Mouse (Mus musculus): ENCODE results near the gene Spdye4b. TPM values are rescaled to one million over a fixed set of nuclear protein-coding genes. Genes with fewer than 3 reads are reported as not detected.
"Not testable (repeated sequence)": the region's sequence is repeated elsewhere in the genome, so short reads cannot be mapped to it uniquely, and the experiment has no call there.

Gene Spdye4b
- not detected in 2 replicates for polyA plus RNA-seq (2016; fragmentation: Nextera tagmentation; extraction: Ambion mirVana)

DNA sequence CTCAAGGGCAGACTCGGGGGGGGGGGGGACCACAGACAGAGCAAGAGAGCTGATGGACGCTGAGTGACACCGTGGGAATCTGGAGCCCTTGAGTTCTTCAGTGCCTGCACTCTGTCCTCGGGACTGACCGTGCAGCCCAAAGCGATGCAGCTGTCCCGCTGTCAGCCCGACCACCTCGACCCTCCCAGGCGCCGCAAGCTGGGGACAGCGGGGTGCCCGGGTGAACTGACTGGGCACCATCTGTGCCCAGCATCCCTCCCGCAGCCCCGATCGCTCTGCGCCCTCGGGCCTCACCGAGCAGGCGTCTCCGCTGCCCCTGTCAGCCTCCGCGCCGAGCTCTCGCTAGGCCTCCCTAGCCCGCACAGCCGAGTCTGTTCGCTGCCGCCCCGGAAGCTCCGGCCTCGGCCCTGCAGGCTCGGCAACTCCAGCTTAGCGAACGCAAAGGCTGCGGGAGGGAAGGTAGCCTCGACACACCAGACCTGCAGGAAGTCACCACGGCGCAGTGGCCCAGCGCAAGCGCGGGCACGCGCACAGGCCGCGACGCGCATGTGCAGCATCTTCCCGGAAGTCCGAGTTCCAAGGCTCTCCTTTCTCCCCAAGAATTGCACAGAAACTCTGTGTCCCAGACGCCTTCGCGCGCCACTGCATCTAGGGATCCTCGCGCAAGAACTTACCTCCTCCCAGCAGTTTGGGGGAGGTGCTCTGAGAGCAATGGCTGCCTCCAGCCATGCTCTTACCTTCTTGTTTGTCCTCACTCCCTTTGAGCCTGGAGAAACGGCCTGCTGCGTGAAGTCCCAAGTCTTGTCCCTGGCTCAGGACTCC is at the start of gene Spdye4b, which contains the start of gene Rbak:
Spdye4b (plus strand) TSS at position 763 of the 822 bp plus-strand sequence.
Rbak (minus strand) TSS at position 521 of the 822 bp plus-strand sequence.
- Histone ChIP-seq H3K27me3 (peaks cover 12% of the 10 kb centered on the region; the same call in 1 of the 2 replicates), H3K9ac (replicated peaks) (peak within 1 kb of the TSS; percentile 85), H3K27ac (replicated peaks) (peak within 1 kb of the TSS; percentile 86), H3K4me2 (replicated peaks) (peak within 1 kb of the TSS; percentile 91), H3K36me3 (peaks cover 29% of the 10 kb centered on the region), H3K4me1 (peaks cover 12% of the 10 kb centered on the region), H3K4me3 (peak within 1 kb of the TSS; percentile 84), H3K9me3 (no peaks in the 10 kb centered on the region)
- WGBS: under 1% methylated on average over 58 of the region's 58 CpGs
- ATAC-seq (ENCODE audit: low FRiP score, low read depth): peak; percentile 97

- Histone ChIP-seq H3K4me2 (replicated peaks) (no peak overlapping the region), H3K9me3 (no peaks in the 10 kb centered on the region), H3K9ac (replicated peaks) (no peak overlapping the region), H3K4me1 (no peaks in the 10 kb centered on the region), H3K27ac (replicated peaks) (no peak overlapping the region), H3K4me3 (no peak overlapping the region), H3K36me3 (no peaks in the 10 kb centered on the region), H3K27me3 (no peaks in the 10 kb centered on the region)
- 88% methylated on average over 13 of the region's 13 CpGs for WGBS
- ATAC-seq (ENCODE audit: low FRiP score, low read depth): no peak
Measured at GRCm38 (mm10) chr5:143132935-143133514, 47.8 kb upstream of the Spdye4b start.

DNA sequence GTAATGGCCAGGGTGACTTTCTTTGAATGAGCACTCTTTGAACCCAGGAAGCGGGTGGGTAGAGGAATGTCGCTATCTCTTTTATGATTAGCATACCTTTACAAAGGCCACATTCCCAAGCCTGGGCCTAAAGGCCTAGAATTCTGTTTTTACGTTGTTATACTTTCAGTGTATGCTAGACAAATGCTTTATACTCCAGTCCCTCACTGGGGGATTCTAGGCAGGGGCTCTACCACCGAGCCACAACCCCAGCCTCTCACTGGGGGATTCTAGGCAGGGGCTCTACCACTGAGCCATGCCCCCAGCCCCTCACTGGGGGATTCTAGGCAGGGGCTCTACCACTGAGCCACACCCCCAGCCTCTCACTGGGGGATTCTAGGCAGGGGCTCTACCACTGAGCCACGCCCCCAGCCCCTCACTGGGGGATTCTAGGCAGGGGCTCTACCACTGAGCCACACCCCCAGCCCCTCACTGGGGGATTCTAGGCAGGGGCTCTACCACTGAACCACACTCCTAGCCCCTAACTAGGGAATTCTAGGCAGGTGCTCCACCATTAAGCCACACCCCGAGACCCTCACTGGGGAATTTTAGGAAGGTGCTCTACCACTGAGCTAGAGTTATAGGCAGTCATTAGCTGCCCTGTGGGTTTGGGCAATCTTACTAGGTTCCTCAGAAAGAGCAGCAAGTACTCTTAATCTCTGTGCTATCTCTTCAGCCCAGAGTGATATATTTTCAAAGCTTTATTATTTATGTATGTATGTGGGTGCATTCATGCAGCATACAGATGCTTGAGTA is 46.4 kb upstream of the Spdye4b start:
- WGBS: 89% methylated on average over 4 of the region's 6 CpGs
- not testable (repeated sequence) for H3K36me3 ChIP-seq; H3K4me3 ChIP-seq; H3K9ac ChIP-seq (replicated peaks); ATAC-seq (ENCODE audit: low FRiP score, low read depth); H3K4me2 ChIP-seq (replicated peaks); H3K27ac ChIP-seq (replicated peaks); H3K27me3 ChIP-seq; H3K4me1 ChIP-seq; H3K9me3 ChIP-seq

DNA sequence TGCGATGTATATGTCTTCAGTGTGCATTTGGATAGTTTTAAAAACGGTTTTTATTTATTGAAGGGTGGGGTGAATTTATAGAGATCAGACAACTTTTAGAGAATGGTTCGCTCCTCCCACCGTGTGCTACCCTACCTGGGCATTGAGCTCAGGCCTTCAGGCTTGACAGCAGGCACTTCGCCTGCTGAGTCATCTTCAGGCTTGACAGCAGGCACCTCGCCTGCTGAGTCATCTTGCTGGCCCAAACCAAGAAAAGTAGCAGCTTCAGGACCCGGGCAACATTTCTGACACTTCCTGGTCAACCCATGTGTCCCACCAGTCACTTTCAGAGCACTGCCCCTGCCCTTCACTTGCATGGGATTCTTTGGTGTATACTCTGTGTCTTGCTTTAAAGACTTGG is 45.8 kb upstream of the Spdye4b start:
- WGBS: 96% methylated on average over 7 of the region's 7 CpGs
- Histone ChIP-seq H3K4me2 (replicated peaks) (no peak overlapping the region), H3K27me3 (no peaks in the 10 kb centered on the region), H3K9ac (replicated peaks) (no peak overlapping the region), H3K4me1 (no peaks in the 10 kb centered on the region), H3K36me3 (no peaks in the 10 kb centered on the region), H3K4me3 (no peak overlapping the region), H3K9me3 (no peaks in the 10 kb centered on the region), H3K27ac (replicated peaks) (no peak overlapping the region)
- ATAC-seq (ENCODE audit: low FRiP score, low read depth): no peak

- no peaks in the 10 kb centered on the region for H3K36me3 ChIP-seq
- H3K4me1 ChIP-seq: no peaks in the 10 kb centered on the region
- no peaks in the 10 kb centered on the region for H3K27me3 ChIP-seq
- no peak for ATAC-seq (ENCODE audit: low FRiP score, low read depth)
- H3K4me3 ChIP-seq: no peak overlapping the region
- no peak overlapping the region for H3K4me2 ChIP-seq (replicated peaks)
- 93% methylated on average over 13 of the region's 13 CpGs for WGBS
- H3K9ac ChIP-seq (replicated peaks): no peak overlapping the region
- H3K9me3 ChIP-seq: no peaks in the 10 kb centered on the region
- no peak overlapping the region for H3K27ac ChIP-seq (replicated peaks)
Measured at GRCm38 (mm10) chr5:143137580-143137979, 43.2 kb upstream of the Spdye4b start.

GRCm38 (mm10) chr5:143147481-143147880 is 33.3 kb upstream of the Spdye4b start, which contains the start of gene Olfr718-ps1:
Gene Olfr718-ps1, minus strand, starts transcription at chr5:143147581.
- no peaks in the 10 kb centered on the region for H3K27me3 ChIP-seq
- H3K9ac ChIP-seq (replicated peaks): no peak within 1 kb of the TSS
- no peak within 1 kb of the TSS for H3K4me3 ChIP-seq
- 79% methylated on average over 3 of the region's 3 CpGs for WGBS
- H3K4me2 ChIP-seq (replicated peaks): no peak within 1 kb of the TSS
- H3K9me3 ChIP-seq: peaks cover 13% of the 10 kb centered on the region; the same call in 1 of the 2 replicates
- H3K36me3 ChIP-seq: no peaks in the 10 kb centered on the region
- no peak for ATAC-seq (ENCODE audit: low FRiP score, low read depth)
- no peaks in the 10 kb centered on the region for H3K4me1 ChIP-seq
- H3K27ac ChIP-seq (replicated peaks): no peak within 1 kb of the TSS

- Histone ChIP-seq H3K27me3 (no peaks in the 10 kb centered on the region), H3K36me3 (no peaks in the 10 kb centered on the region), H3K27ac (replicated peaks) (no peak overlapping the region), H3K9ac (replicated peaks) (no peak overlapping the region), H3K4me3 (no peak overlapping the region), H3K4me1 (no peaks in the 10 kb centered on the region), H3K4me2 (replicated peaks) (no peak overlapping the region), H3K9me3 (peaks cover 13% of the 10 kb centered on the region; the same call in 1 of the 2 replicates)
- ATAC-seq (ENCODE audit: low FRiP score, low read depth): no peak
- WGBS: 92% methylated on average over 5 of the region's 5 CpGs
Measured at GRCm38 (mm10) chr5:143148661-143149060, 32.2 kb upstream of the Spdye4b start.

DNA sequence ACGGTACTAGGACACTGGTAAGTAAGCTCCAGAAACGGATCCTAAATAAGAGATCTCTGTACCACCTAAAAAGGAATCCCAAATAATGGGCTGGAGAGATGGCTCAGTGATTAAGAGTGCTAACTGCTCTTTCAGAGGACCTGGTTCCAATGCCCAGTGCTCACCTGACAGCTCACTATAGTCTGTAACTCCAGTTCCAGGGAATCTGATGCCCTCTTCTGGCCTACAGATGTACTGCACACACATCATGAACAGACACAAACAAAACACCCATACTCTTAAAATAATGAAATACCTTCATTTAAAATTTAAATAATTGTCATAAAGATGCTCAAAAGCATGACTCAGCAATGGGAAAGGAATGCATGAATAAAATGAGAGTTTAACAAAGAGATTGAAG is 31.3 kb upstream of the Spdye4b start:
- no peak overlapping the region for H3K4me2 ChIP-seq (replicated peaks)
- no peak for ATAC-seq (ENCODE audit: low FRiP score, low read depth)
- WGBS: 92% methylated on average over 2 of the region's 2 CpGs
- H3K4me1 ChIP-seq: no peaks in the 10 kb centered on the region
- no peak overlapping the region for H3K9ac ChIP-seq (replicated peaks)
- no peak overlapping the region for H3K27ac ChIP-seq (replicated peaks)
- no peak overlapping the region for H3K4me3 ChIP-seq
- H3K36me3 ChIP-seq: no peaks in the 10 kb centered on the region
- H3K27me3 ChIP-seq: no peaks in the 10 kb centered on the region
- peaks cover 13% of the 10 kb centered on the region; the same call in 1 of the 2 replicates for H3K9me3 ChIP-seq

GRCm38 (mm10) chr5:143150044-143150443 is 30.8 kb upstream of the Spdye4b start:
- Histone ChIP-seq H3K9ac (replicated peaks) (no peak overlapping the region), H3K4me3 (no peak overlapping the region), H3K27ac (replicated peaks) (no peak overlapping the region), H3K36me3 (no peaks in the 10 kb centered on the region), H3K4me2 (replicated peaks) (no peak overlapping the region), H3K4me1 (no peaks in the 10 kb centered on the region), H3K27me3 (no peaks in the 10 kb centered on the region), H3K9me3 (peaks cover 13% of the 10 kb centered on the region; the same call in 1 of the 2 replicates)
- no peak for ATAC-seq (ENCODE audit: low FRiP score, low read depth)
- 90% methylated on average over 2 of the region's 2 CpGs for WGBS

DNA sequence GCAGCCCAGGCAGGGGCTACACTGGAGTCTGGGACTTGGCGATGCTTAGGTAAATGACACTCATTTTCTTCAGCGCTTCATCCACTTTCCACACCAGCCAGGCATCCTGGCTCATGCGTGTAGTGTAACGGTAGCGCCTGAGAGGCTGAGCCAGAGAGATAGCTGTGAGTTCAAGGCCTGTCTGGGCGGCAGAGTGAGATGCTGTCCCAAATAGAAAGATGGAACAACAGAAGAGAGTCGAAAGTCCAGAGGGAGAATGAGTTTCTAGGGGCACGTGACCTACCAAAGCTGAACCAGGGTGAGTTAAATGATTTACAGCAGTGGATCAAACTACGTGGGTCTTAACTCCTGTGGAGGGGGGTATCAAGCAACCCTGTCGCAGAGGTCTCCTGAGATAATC is 27.1 kb upstream of the Spdye4b start:
- H3K27ac ChIP-seq (replicated peaks): no peak overlapping the region
- H3K9ac ChIP-seq (replicated peaks): no peak overlapping the region
- 93% methylated on average over 10 of the region's 10 CpGs for WGBS
- H3K9me3 ChIP-seq: peaks cover 13% of the 10 kb centered on the region; the same call in 1 of the 2 replicates
- H3K27me3 ChIP-seq: peaks cover 24% of the 10 kb centered on the region
- H3K4me1 ChIP-seq: no peaks in the 10 kb centered on the region
- no peak overlapping the region for H3K4me2 ChIP-seq (replicated peaks)
- H3K36me3 ChIP-seq: no peaks in the 10 kb centered on the region
- no peak overlapping the region for H3K4me3 ChIP-seq
- ATAC-seq (ENCODE audit: low FRiP score, low read depth): no peak

DNA sequence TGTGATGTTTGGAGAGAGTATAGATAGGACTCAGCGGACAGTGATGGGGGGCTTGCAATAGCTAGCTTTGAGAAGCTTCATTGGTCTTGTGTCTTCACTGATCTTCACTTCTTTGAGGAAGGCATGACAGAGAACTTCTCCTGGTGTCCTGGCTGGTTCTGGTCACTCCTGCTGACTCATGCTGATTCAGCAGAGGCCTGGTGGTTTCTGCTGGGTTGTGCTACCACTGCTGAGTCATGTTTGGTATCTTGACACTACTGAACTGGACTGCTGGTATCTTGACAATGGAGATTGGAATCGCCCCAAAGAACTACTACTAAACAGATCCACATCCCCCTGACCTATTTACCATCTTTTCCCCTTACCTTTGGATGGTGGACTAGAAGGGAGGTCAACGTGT is 25.3 kb upstream of the Spdye4b start:
- peaks cover 10% of the 10 kb centered on the region; the same call in 1 of the 2 replicates for H3K9me3 ChIP-seq
- no peaks in the 10 kb centered on the region for H3K36me3 ChIP-seq
- WGBS: 91% methylated on average over 3 of the region's 3 CpGs
- H3K9ac ChIP-seq (replicated peaks): no peak overlapping the region
- H3K4me2 ChIP-seq (replicated peaks): no peak overlapping the region
- H3K4me1 ChIP-seq: no peaks in the 10 kb centered on the region
- H3K4me3 ChIP-seq: no peak overlapping the region
- H3K27me3 ChIP-seq: peaks cover 35% of the 10 kb centered on the region
- no peak overlapping the region for H3K27ac ChIP-seq (replicated peaks)
- ATAC-seq (ENCODE audit: low FRiP score, low read depth): no peak
